Mouse (Mus musculus) G1E (cell line): ENCODE data around the gene Mettl2.

Experiments used
- CTCF ChIP-seq: IDR thresholded peaks from 2 replicates; pipeline ENCODE4 v1.5.1; 2012; ENCODE audit warnings: low read depth, low read length, inconsistent platforms, mixed read lengths
- GATA2 ChIP-seq: IDR thresholded peaks from 2 replicates; pipeline ENCODE4 v1.6.1; 2012; ENCODE audit warnings: low read depth, low read length, inconsistent platforms, borderline replicate concordance
- TAL1 ChIP-seq: conservative IDR thresholded peaks from 2 replicates; pipeline ENCODE4 v1.6.1; 2012; ENCODE audit warnings: low read depth, low read length, inconsistent platforms, mixed read lengths

DNA sequence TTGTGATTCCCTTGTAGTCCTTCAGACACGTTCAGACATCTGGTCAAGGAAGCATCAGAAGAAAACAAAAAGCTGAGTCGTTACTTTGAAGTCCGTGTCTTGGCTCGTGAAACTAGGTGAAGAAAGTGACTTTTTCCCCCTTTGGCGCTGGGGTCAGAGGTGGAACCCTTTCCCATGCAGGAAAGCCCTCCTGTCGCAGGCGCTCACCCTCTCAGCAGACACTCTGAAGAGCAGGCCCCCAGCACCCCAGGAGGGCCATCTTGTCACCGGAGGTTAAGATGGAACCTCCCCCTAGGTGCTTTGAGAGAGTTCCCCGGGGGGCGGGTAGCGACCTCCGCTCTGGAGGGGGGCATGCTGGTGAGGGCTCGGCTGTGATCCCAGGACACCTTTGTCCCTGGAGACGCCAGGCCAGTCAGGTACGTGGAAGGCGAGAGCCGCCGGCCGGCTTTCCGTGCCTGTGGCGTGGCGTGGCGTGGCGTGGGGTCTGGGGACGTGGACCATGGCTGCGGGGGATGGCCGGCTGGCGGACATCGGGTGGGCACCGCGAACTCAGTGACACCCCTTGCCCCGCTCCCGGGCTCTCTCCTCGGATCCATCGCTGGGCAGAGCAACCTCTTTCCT, 54.4 kb downstream of the Mettl2 start:
- TF ChIP-seq TAL1 = no peak
- no peak for TF ChIP-seq CTCF
- no peak for TF ChIP-seq GATA2
